Mouse (Mus musculus): Measurements from ENCODE around the gene Mpi.

DNA sequence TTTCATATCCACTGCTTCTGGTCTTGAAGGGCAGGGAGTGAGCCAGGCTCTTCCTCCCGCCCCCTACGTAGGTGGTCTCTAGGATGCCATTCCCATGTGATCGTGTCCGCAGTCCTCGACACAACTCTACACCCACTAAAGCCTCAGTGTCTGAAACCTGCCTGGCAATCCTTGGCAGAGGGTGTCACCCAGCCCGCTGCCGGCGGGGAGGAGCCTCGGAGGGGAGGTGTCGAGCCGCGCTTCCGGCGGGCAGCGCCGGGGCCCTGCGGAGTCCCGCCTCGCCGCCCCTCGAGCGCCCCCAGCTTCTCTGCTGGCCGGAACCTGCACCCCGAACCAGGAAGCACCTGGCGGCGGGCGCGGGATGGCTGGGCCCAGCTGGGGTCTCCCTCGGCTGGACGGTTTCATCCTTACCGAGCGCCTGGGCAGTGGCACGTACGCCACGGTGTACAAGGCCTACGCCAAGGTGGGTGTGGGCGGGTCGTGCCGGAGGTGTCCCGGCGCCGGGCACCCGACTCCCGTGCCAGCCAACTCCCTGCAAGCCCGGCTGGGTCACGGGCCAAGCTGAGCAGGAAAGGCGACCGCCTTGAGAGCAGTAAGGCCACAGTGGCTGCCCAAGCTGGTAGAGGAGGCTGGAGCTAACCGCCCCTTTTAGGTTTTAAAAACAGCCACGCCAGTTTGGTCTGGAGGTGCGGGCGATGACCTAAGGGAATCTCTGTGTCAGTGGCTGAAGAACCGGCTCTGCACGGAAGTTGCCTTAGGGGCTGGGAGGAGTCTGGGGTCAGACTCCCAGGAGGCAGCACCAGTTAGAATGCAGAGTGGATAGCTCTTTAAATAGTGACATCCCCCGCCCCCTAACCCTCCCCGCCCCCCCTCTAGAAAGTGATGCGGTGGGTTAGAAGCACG lies 36.9 kb upstream of the Mpi start, which contains the start of gene Ulk3:
- TF ChIP-seq CTCF (IDR thresholded peaks at IDR 0.05; ENCODE audit: low read depth, low read length): 0 out of 2 replicates have a peak, but pooled peaks have one; percentile 19
- TF ChIP-seq POLR2A (IDR thresholded peaks at IDR 0.05; ENCODE audit: borderline replicate concordance, low read depth, low read length): no peak
